Mouse (Mus musculus) megakaryocyte-erythroid progenitor cell, adult 5-6 weeks (primary cell): Measurements from ENCODE around the gene Mei4. TPM values are rescaled to one million over a fixed set of nuclear protein-coding genes. Genes with fewer than 3 reads are reported as not detected.
A peak's percentile ranks its signal among the peaks of the same experiment; 100 is the strongest.

Experiments
- ATAC-seq: replicated peaks from 2 replicates; pipeline ENCODE4 v1.8.0; 2016; ENCODE audit warnings: mild to moderate bottlenecking, inconsistent platforms; ENCODE audit not compliant: severe bottlenecking, poor library complexity, low FRiP score, low TSS enrichment
- total RNA-seq, 2 experiments: library from RNA; stranded (forward) in 1 of 2; stranded (reverse) in 1 of 2; fragments of 200-1000, 215-1000 nt in 1 of 2; fragments of >200 nt in 1 of 2; fragmentation: Nextera tagmentation in 1 of 2; gene quantifications; 2 replicates each; pipeline ENCODE4 v1.2.3; 2014 to 2017

The Mei4 gene
- total RNA-seq, 2 experiments from 2014 or later = 1.5 to 2.0 TPM

GRCm38 (mm10) chr9:82096409-82096808 is 232.9 kb downstream of the Mei4 start:
- ATAC-seq = no peak

- ATAC-seq = no peak
These were observed 251.4 kb downstream of the Mei4 start for GRCm38 (mm10) chr9:82114865-82115264.

- no peak for ATAC-seq
These were observed 272.6 kb downstream of the Mei4 start for GRCm38 (mm10) chr9:82136119-82136518.

GRCm38 (mm10) chr9:82160143-82160542 is 296.7 kb downstream of the Mei4 start:
- no peak for ATAC-seq

- ATAC-seq = no peak
These were observed 298.9 kb downstream of the Mei4 start for GRCm38 (mm10) chr9:82162415-82162814.

GRCm38 (mm10) chr9:82217976-82218375 is 354.5 kb downstream of the Mei4 start:
- ATAC-seq = no peak

- peak; percentile 89 for ATAC-seq
These were observed 384.4 kb downstream of the Mei4 start for GRCm38 (mm10) chr9:82247695-82248445.

Other genes starting within 250 kb of the Mei4 start
- 0.12 TPM in 1 of 2 replicates, not detected in the other for gene Htr1b, start 229.8 kb upstream of the Mei4 start, total RNA-seq (2014; fragmentation: Nextera tagmentation)
- gene Htr1b, start 229.8 kb upstream of the Mei4 start, total RNA-seq (2017) = not detected in 2 replicates